Mouse (Mus musculus) embryonic facial prominence, embryonic 10.5 days (tissue): ENCODE measurements around the gene Cebpz. TPM values are rescaled to one million over a fixed set of nuclear protein-coding genes. Genes with fewer than 3 reads are reported as not detected.

Source experiments
- DNase-seq: peaks from one replicate; pipeline ENCODE4 v3.0.0-alpha.2; 2017; ENCODE audit warnings: low spot score
- H3K27ac ChIP-seq: fragments of 300-500 bp; sonication (generic); replicated peaks from 2 replicates; pipeline ENCODE4 v1.5.1; 2016; ENCODE audit warnings: mild to moderate bottlenecking
- H3K27me3 ChIP-seq: fragments of 300-500 bp; sonication (generic); replicated peaks from 2 replicates; pipeline ENCODE4 v1.6.1; 2016; ENCODE audit warnings: low read depth, mild to moderate bottlenecking; ENCODE audit not compliant: poor library complexity, severe bottlenecking
- H3K36me3 ChIP-seq: fragments of 300-500 bp; sonication (generic); replicated peaks from 2 replicates; pipeline ENCODE4 v1.6.1; 2016; ENCODE audit warnings: mild to moderate bottlenecking, moderate library complexity
- H3K4me1 ChIP-seq: fragments of 300-500 bp; sonication (generic); 2 replicates; pipeline ENCODE4 v1.6.1; 2016
- H3K4me3 ChIP-seq: fragments of 300-500 bp; sonication (generic); 2 replicates; pipeline ENCODE4 v1.5.1; 2016; ENCODE audit warnings: mild to moderate bottlenecking, moderate library complexity
- H3K9me3 ChIP-seq: fragments of 300-500 bp; sonication (generic); 2 replicates; pipeline ENCODE4 v1.6.1; 2016; ENCODE audit warnings: mild to moderate bottlenecking
- WGBS: fragments of 180-500 bp; shearing (Covaris S2); methylation state at CpG from one replicate; pipeline ENCODE4 v1.1.7; 2016; 5-methylcytosine and 5-hydroxymethylcytosine counted together
- polyA plus RNA-seq: library from polyadenylated mRNA; unstranded; fragments of >200 nt; fragmentation: Nextera tagmentation; extraction: Ambion mirVana; gene quantifications from 2 replicates; pipeline ENCODE4 v1.2.1, GENCODE M21; 2016

Gene Cebpz
- polyA plus RNA-seq = 57.8 and 66.2 TPM in 2 replicates

DNA sequence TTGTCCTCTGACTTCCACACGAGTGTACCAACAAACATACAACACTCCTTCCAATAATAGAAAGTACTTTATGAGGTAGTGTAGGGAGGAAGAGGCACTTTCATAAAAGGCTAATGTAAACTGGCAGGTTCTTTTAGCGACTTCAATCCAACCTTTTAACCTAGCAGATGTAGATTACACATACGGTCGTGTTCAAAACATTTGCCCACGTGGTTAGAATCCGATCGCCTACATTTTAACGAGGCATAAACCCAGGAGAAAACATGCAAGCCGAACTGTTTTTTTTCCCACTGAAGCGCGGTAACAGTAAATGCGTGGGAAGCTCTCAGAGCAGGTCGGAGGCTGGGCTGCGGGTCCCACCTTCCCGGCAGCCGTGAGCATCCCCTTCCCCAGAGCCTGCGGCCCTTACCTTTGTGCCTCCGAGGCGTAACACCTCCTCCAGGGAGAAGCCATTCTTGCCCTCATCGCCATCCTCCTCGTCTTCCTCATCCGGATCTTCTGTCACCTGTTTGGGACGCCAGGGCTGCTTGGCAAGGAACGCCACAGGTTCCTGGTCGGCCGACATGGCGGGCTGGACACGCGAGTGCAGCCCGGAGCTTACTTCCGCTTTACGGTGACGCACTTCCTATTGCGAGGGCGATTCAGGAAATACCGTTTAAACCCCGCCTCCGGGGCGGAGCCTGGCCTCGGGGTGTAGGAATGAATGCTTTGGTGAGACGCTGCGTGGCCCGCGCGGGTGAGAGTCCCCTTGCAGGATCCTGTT lies at the start of gene Cebpz, which contains the start of gene Ndufaf7:
TSS of gene Cebpz (minus strand) at position 601 of the 763 bp plus-strand sequence.
TSS of gene Ndufaf7 (plus strand) at position 671 of the 763 bp plus-strand sequence.
- DNase-seq = peak; percentile 98
- Histone ChIP-seq H3K4me3 (peak within 1 kb of the TSS; percentile 91), H3K9me3 (no peaks in the 10 kb centered on the region), H3K27me3 (no peaks in the 10 kb centered on the region), H3K27ac (peak within 1 kb of the TSS; percentile 84), H3K36me3 (peaks cover 48% of the 10 kb centered on the region), H3K4me1 (peaks cover 17% of the 10 kb centered on the region)
- under 1% methylated on average over 45 of the region's 45 CpGs for WGBS

- 86% methylated on average over 3 of the region's 3 CpGs for WGBS
- H3K4me3 ChIP-seq = no peak overlapping the region
- no peaks in the 10 kb centered on the region for H3K27me3 ChIP-seq
- no peak for DNase-seq
- peaks cover 54% of the 10 kb centered on the region for H3K36me3 ChIP-seq
- no peaks in the 10 kb centered on the region for H3K9me3 ChIP-seq
- H3K27ac ChIP-seq = no peak overlapping the region
- H3K4me1 ChIP-seq = peaks cover 9% of the 10 kb centered on the region
Observed at GRCm38 (mm10) chr17:78983736-78984135, 46.9 kb upstream of the Cebpz start.

GRCm38 (mm10) chr17:78983166-78983565 lies 46.3 kb upstream of the Cebpz start:
- peaks cover 9% of the 10 kb centered on the region for H3K4me1 ChIP-seq
- H3K4me3 ChIP-seq = no peak overlapping the region
- no peak for DNase-seq
- no peaks in the 10 kb centered on the region for H3K27me3 ChIP-seq
- peaks cover 59% of the 10 kb centered on the region for H3K36me3 ChIP-seq
- no peaks in the 10 kb centered on the region for H3K9me3 ChIP-seq
- no peak overlapping the region for H3K27ac ChIP-seq
- 94% methylated on average over 8 of the region's 8 CpGs for WGBS

GRCm38 (mm10) chr17:78968500-78968899 lies 31.6 kb upstream of the Cebpz start:
- H3K9me3 ChIP-seq = no peaks in the 10 kb centered on the region
- peaks cover 87% of the 10 kb centered on the region for H3K36me3 ChIP-seq
- whole genome bisulfite sequencing = 82% methylated on average over 3 of the region's 3 CpGs
- DNase-seq = no peak
- no peak overlapping the region for H3K27ac ChIP-seq
- H3K4me3 ChIP-seq = no peak overlapping the region
- H3K27me3 ChIP-seq = no peaks in the 10 kb centered on the region
- H3K4me1 ChIP-seq = no peaks in the 10 kb centered on the region

GRCm38 (mm10) chr17:78966092-78966883 lies 29.4 kb upstream of the Cebpz start:
- Histone ChIP-seq H3K4me1 (no peaks in the 10 kb centered on the region), H3K4me3 (no peak overlapping the region), H3K9me3 (no peaks in the 10 kb centered on the region), H3K27ac (no peak overlapping the region), H3K27me3 (no peaks in the 10 kb centered on the region), H3K36me3 (peaks cover 86% of the 10 kb centered on the region)
- DNase-seq = no peak
- 93% methylated on average over 11 of the region's 11 CpGs for WGBS

DNA sequence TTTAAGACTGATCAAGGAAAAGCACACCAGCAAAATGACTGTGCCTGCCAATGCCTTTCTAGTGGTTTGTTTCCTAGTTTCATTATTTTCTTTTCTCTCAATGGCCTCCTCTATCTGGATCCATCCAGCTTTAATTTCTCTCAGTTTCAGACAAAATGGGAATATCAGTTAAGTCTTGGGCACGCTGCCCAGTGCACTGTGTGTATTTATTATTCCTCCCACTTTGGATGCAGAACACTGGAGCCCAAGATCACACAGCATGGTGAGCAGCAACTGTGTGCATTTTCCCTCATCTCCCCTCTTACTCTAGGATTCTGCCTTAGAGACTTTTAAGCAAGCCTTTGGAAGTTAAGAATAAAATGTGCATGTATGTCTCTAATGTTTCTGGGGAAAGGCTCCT lies 27.5 kb upstream of the Cebpz start:
- H3K27me3 ChIP-seq = no peaks in the 10 kb centered on the region
- DNase-seq = no peak
- no peak overlapping the region for H3K4me3 ChIP-seq
- WGBS = 87% methylated on average over 1 of the region's 1 CpGs
- H3K4me1 ChIP-seq = no peaks in the 10 kb centered on the region
- H3K9me3 ChIP-seq = no peaks in the 10 kb centered on the region
- H3K36me3 ChIP-seq = peaks cover 86% of the 10 kb centered on the region
- no peak overlapping the region for H3K27ac ChIP-seq

DNA sequence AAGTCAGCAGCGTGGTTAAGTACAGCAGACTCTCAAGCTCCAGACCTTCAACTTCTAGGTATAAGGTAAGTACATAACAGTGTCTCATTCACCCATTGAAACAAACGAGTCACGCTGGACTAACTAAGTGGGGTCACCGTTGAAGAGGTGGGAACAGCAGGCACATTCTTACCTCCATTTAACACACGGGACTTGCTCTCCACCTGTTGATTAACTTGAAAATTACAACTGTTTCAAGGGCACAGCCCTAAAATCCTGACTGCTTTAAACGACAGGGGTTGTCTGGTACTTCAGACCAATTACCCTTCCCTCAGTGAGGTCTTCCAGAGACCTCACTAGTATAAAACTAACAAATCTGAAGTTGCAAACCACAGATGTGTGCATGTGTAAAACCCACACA lies 22.6 kb upstream of the Cebpz start:
- Histone ChIP-seq H3K27ac (no peak overlapping the region), H3K9me3 (no peaks in the 10 kb centered on the region), H3K4me1 (no peaks in the 10 kb centered on the region), H3K27me3 (no peaks in the 10 kb centered on the region), H3K36me3 (peaks cover 96% of the 10 kb centered on the region), H3K4me3 (no peak overlapping the region)
- 79% methylated on average over 6 of the region's 6 CpGs for WGBS
- DNase-seq = no peak

- Histone ChIP-seq H3K27ac (no peak overlapping the region), H3K4me3 (no peak overlapping the region), H3K9me3 (no peaks in the 10 kb centered on the region), H3K36me3 (peaks cover 96% of the 10 kb centered on the region), H3K4me1 (no peaks in the 10 kb centered on the region), H3K27me3 (no peaks in the 10 kb centered on the region)
- WGBS = 87% methylated on average over 8 of the region's 8 CpGs
- no peak for DNase-seq
Observed at GRCm38 (mm10) chr17:78953240-78953639, 16.4 kb upstream of the Cebpz start.

DNA sequence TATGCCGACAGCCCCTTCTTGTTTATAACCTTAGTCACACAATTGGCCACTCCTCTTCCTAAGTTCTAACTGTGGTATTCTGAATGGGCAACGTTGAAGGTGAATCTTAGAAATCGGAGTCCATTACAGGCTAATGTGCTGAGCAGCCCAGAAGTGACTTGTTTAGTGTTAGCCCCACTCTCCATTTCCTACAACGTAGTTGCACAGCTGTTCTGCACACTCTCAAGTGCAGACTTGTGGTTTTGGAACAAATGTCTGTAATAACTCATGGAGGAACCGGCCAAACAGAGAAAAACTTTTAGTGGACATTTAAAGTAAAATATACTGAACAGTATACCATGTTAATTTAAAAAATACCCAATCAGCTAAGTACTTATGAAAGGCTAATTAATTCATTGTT lies 15.2 kb upstream of the Cebpz start:
- H3K4me3 ChIP-seq = no peak overlapping the region
- no peaks in the 10 kb centered on the region for H3K27me3 ChIP-seq
- H3K36me3 ChIP-seq = peaks cover 95% of the 10 kb centered on the region
- DNase-seq = no peak
- no peaks in the 10 kb centered on the region for H3K9me3 ChIP-seq
- WGBS = 92% methylated on average over 5 of the region's 5 CpGs
- no peaks in the 10 kb centered on the region for H3K4me1 ChIP-seq
- H3K27ac ChIP-seq = no peak overlapping the region

- DNase-seq = no peak
- Histone ChIP-seq H3K27me3 (no peaks in the 10 kb centered on the region), H3K4me3 (no peak overlapping the region), H3K4me1 (no peaks in the 10 kb centered on the region), H3K36me3 (peaks cover 95% of the 10 kb centered on the region), H3K27ac (no peak overlapping the region), H3K9me3 (no peaks in the 10 kb centered on the region)
- WGBS = 92% methylated on average over 5 of the region's 5 CpGs
Observed at GRCm38 (mm10) chr17:78951225-78951624, 14.4 kb upstream of the Cebpz start.

DNA sequence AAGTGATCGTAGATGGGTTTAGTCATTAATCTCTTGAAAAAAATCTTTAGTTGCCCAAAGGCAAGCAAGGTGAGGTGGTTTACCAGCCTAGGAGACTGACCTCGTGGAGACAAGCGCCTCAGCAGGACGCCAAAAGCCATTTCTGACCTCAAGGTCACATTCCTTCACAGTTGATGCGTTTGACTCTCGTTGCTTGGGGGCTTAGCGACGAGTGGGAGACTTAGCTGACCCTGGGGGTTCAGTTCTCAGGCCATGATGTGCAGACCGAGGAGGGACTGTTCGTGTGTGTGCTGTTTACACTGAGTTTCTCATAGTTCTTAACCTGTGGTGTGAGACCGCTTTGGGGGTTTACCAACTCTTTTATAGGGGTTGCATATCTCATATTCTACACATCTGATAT lies 5.7 kb upstream of the Cebpz start:
- Histone ChIP-seq H3K9me3 (no peaks in the 10 kb centered on the region), H3K27me3 (no peaks in the 10 kb centered on the region), H3K4me3 (no peak overlapping the region), H3K4me1 (peaks cover 7% of the 10 kb centered on the region), H3K36me3 (peaks cover 59% of the 10 kb centered on the region), H3K27ac (no peak overlapping the region)
- no peak for DNase-seq
- 45% methylated on average over 11 of the region's 11 CpGs for WGBS

- peaks cover 46% of the 10 kb centered on the region for H3K36me3 ChIP-seq
- H3K4me3 ChIP-seq = no peak overlapping the region
- H3K27ac ChIP-seq = no peak overlapping the region
- no peaks in the 10 kb centered on the region for H3K9me3 ChIP-seq
- WGBS = 93% methylated on average over 4 of the region's 4 CpGs
- no peaks in the 10 kb centered on the region for H3K27me3 ChIP-seq
- DNase-seq = no peak
- H3K4me1 ChIP-seq = peaks cover 20% of the 10 kb centered on the region
Observed at GRCm38 (mm10) chr17:78938927-78939326, 2.1 kb upstream of the Cebpz start.
